Mouse (Mus musculus): ENCODE data around the gene Nfil3.

Nfil3 gene

GRCm38 (mm10) chr13:52930582-52930981, 50.3 kb downstream of the Nfil3 start:
- DNase-seq (ENCODE audit: low spot score), result no peak

- peak; percentile 89 for DNase-seq (ENCODE audit: low spot score)
Measured at GRCm38 (mm10) chr13:52929209-52930171, 51.4 kb downstream of the Nfil3 start, which contains the start of gene Auh. Gene Auh, minus strand, starts transcription at chr13:52929681.

DNA sequence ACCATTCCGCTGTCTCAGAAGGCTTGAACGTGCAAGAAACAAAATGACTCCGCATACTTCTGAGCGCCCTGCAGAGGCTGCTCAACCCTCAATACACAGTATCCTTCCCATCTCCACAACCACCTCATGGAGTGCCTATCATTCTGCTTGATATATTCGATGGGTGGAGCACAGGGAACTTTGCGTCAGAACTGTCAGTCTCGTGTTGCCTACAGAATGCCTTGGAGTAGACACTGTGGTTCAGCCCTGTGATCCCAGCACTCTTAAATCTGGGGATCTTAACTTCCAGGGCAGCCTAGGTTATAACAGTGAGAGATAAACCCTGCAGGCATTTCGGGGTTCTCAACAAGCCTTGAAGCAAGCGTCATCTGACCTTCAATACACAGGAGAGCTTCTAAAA, 52.5 kb downstream of the Nfil3 start:
- no peak for DNase-seq (ENCODE audit: low spot score)

GRCm38 (mm10) chr13:52924457-52924856, 56.4 kb downstream of the Nfil3 start:
- DNase-seq (ENCODE audit: low spot score), result no peak

GRCm38 (mm10) chr13:52921966-52922365, 58.9 kb downstream of the Nfil3 start:
- no peak for DNase-seq (ENCODE audit: low spot score)

DNA sequence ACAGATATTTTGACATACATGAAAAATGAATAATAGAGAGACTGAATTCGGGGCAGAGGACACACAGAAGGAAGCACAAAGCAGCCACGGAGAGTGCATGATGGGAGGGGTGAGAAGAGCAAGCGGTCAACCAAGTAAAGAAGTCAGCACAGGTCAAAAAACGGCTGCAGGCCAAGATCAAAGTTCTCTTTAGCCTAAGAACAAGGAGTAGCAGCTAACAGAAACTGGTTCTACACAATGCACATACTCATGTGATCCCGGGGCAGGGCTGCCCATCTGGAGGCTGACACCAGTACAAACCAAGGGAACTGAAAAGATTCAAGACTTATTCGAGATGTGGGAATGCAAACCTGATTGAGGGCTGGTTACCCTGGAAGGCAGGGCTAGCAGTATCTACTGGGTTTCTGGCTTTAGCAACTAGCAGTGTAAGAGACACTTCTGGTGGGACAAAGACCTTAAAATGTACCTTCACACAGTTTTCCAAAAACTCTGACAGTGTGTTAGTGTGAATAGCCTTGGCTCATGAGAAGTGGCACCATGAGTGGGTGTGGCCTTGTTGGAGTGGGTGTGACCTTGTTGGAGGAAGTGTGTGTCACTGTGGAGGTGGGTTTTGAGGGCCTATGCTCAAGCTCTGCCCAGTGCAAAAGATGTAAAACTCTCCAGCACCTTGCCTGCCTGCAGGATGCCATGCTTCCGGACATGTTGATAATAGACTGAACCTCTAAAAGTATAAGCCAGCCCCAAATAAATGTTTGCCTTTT, 59.6 kb downstream of the Nfil3 start:
- DNase-seq (ENCODE audit: low spot score), result no peak

- no peak for DNase-seq (ENCODE audit: low spot score)
Measured at GRCm38 (mm10) chr13:52919790-52920352, 61.0 kb downstream of the Nfil3 start.

DNA sequence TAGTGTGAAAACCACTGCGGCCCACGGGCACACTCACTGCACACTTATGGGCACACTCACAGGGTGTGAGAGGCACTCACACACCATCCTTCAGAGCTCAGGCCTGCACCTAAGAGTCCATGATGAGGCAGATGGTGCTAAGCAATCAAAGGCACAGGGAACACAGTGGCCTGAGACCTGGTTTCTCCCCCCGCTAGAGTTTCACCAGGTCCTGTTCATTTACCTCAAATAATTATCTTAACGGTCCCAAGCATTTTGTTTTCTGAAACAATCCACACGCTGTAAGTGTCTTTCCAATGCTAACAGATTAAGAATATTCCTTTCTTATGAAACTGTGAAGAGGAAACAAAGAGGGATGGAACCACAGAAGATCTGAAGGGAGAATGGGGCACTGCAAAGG, 62.5 kb downstream of the Nfil3 start:
- no peak for DNase-seq (ENCODE audit: low spot score)
